Mouse (Mus musculus): ENCODE measurements at regions not wholly inside any gene's neighbourhood (a gene's known extent, or its start where the extent isn't known, plus 50 kb on each side); places are given as distances from the start of the nearest gene placed in this dataset.

GRCm38 (mm10) chr4:80691774-80692485 is 142.0 kb upstream of the Tyrp1 start:
- Histone ChIP-seq H3K27ac (ENCODE audit: low read length) (no peak overlapping the region), H3K9ac (ENCODE audit: low read depth, low read length) (no peak overlapping the region), H3K36me3 (ENCODE audit: control insufficient read depth, insufficient read depth, low read length) (no peaks in the 10 kb centered on the region), H3K4me1 (ENCODE audit: control insufficient read depth, insufficient read depth, low read length) (no peaks in the 10 kb centered on the region), H3K4me3 (ENCODE audit: low read length) (no peak overlapping the region), H3K27me3 (replicated peaks; ENCODE audit: control insufficient read depth, insufficient read depth, low read length) (no peaks in the 10 kb centered on the region), H3K9me3 (ENCODE audit: control insufficient read depth, low read length) (no peaks in the 10 kb centered on the region), H3K4me2 (ENCODE audit: low read depth, low read length) (no peak overlapping the region)
- WGBS: 95% methylated on average over 3 of the region's 3 CpGs
- ATAC-seq: no peak

- Histone ChIP-seq H3K27ac (ENCODE audit: low read length) (no peak overlapping the region), H3K4me3 (ENCODE audit: low read length) (no peak overlapping the region), H3K9ac (ENCODE audit: low read depth, low read length) (no peak overlapping the region), H3K4me1 (ENCODE audit: control insufficient read depth, insufficient read depth, low read length) (no peaks in the 10 kb centered on the region), H3K36me3 (ENCODE audit: control insufficient read depth, insufficient read depth, low read length) (no peaks in the 10 kb centered on the region), H3K9me3 (ENCODE audit: control insufficient read depth, low read length) (no peaks in the 10 kb centered on the region), H3K27me3 (replicated peaks; ENCODE audit: control insufficient read depth, insufficient read depth, low read length) (no peaks in the 10 kb centered on the region), H3K4me2 (ENCODE audit: low read depth, low read length) (no peak overlapping the region)
- 82% methylated on average over 2 of the region's 2 CpGs for WGBS
- ATAC-seq: no peak
These were observed 121.2 kb upstream of the Tyrp1 start for GRCm38 (mm10) chr4:80712698-80713097.

- Histone ChIP-seq H3K36me3 (ENCODE audit: control insufficient read depth, insufficient read depth, low read length) (no peaks in the 10 kb centered on the region), H3K9me3 (ENCODE audit: control insufficient read depth, low read length) (no peaks in the 10 kb centered on the region), H3K9ac (ENCODE audit: low read depth, low read length) (no peak overlapping the region), H3K4me2 (ENCODE audit: low read depth, low read length) (no peak overlapping the region), H3K27ac (ENCODE audit: low read length) (no peak overlapping the region), H3K27me3 (replicated peaks; ENCODE audit: control insufficient read depth, insufficient read depth, low read length) (no peaks in the 10 kb centered on the region), H3K4me3 (ENCODE audit: low read length) (no peak overlapping the region), H3K4me1 (ENCODE audit: control insufficient read depth, insufficient read depth, low read length) (no peaks in the 10 kb centered on the region)
- WGBS: 46% methylated on average over 1 of the region's 1 CpGs
- no peak for ATAC-seq
These were observed 88.8 kb upstream of the Tyrp1 start for GRCm38 (mm10) chr4:80744975-80745734.

- Histone ChIP-seq H3K27me3 (replicated peaks; ENCODE audit: control insufficient read depth, insufficient read depth, low read length) (no peaks in the 10 kb centered on the region), H3K36me3 (ENCODE audit: control insufficient read depth, insufficient read depth, low read length) (no peaks in the 10 kb centered on the region), H3K27ac (ENCODE audit: low read length) (no peak overlapping the region), H3K9me3 (ENCODE audit: control insufficient read depth, low read length) (no peaks in the 10 kb centered on the region), H3K9ac (ENCODE audit: low read depth, low read length) (no peak overlapping the region), H3K4me2 (ENCODE audit: low read depth, low read length) (no peak overlapping the region), H3K4me1 (ENCODE audit: control insufficient read depth, insufficient read depth, low read length) (no peaks in the 10 kb centered on the region), H3K4me3 (ENCODE audit: low read length) (no peak overlapping the region)
- 75% methylated on average over 6 of the region's 6 CpGs for WGBS
- no peak for ATAC-seq
These were observed 81.7 kb upstream of the Tyrp1 start for GRCm38 (mm10) chr4:80752259-80752658.

- 76% methylated on average over 2 of the region's 2 CpGs for WGBS
- H3K9ac ChIP-seq (ENCODE audit: low read depth, low read length): no peak overlapping the region
- ATAC-seq: no peak
- no peaks in the 10 kb centered on the region for H3K4me1 ChIP-seq (ENCODE audit: control insufficient read depth, insufficient read depth, low read length)
- H3K4me3 ChIP-seq (ENCODE audit: low read length): no peak overlapping the region
- no peak overlapping the region for H3K27ac ChIP-seq (ENCODE audit: low read length)
- no peaks in the 10 kb centered on the region for H3K9me3 ChIP-seq (ENCODE audit: control insufficient read depth, low read length)
- no peaks in the 10 kb centered on the region for H3K27me3 ChIP-seq (replicated peaks; ENCODE audit: control insufficient read depth, insufficient read depth, low read length)
- H3K4me2 ChIP-seq (ENCODE audit: low read depth, low read length): no peak overlapping the region
- no peaks in the 10 kb centered on the region for H3K36me3 ChIP-seq (ENCODE audit: control insufficient read depth, insufficient read depth, low read length)
These were observed 77.8 kb upstream of the Tyrp1 start for GRCm38 (mm10) chr4:80756114-80756513.

GRCm38 (mm10) chr4:80764024-80764423 is 69.9 kb upstream of the Tyrp1 start:
- Histone ChIP-seq H3K27ac (ENCODE audit: low read length) (no peak overlapping the region), H3K4me2 (ENCODE audit: low read depth, low read length) (no peak overlapping the region), H3K27me3 (replicated peaks; ENCODE audit: control insufficient read depth, insufficient read depth, low read length) (no peaks in the 10 kb centered on the region), H3K9ac (ENCODE audit: low read depth, low read length) (no peak overlapping the region), H3K4me1 (ENCODE audit: control insufficient read depth, insufficient read depth, low read length) (no peaks in the 10 kb centered on the region), H3K36me3 (ENCODE audit: control insufficient read depth, insufficient read depth, low read length) (no peaks in the 10 kb centered on the region), H3K4me3 (ENCODE audit: low read length) (no peak overlapping the region), H3K9me3 (ENCODE audit: control insufficient read depth, low read length) (no peaks in the 10 kb centered on the region)
- no peak for ATAC-seq
- 89% methylated on average over 3 of the region's 3 CpGs for WGBS

- Histone ChIP-seq H3K36me3 (ENCODE audit: control insufficient read depth, insufficient read depth, low read length) (no peaks in the 10 kb centered on the region), H3K9me3 (ENCODE audit: control insufficient read depth, low read length) (no peaks in the 10 kb centered on the region), H3K4me1 (ENCODE audit: control insufficient read depth, insufficient read depth, low read length) (no peaks in the 10 kb centered on the region), H3K4me3 (ENCODE audit: low read length) (no peak overlapping the region), H3K4me2 (ENCODE audit: low read depth, low read length) (no peak overlapping the region), H3K9ac (ENCODE audit: low read depth, low read length) (no peak overlapping the region), H3K27me3 (replicated peaks; ENCODE audit: control insufficient read depth, insufficient read depth, low read length) (no peaks in the 10 kb centered on the region), H3K27ac (ENCODE audit: low read length) (no peak overlapping the region)
- 0 out of 2 replicates have a peak, but pooled peaks have one; percentile 52 for ATAC-seq
- WGBS: 40% methylated on average over 4 of the region's 4 CpGs
These were observed 68.1 kb upstream of the Tyrp1 start for GRCm38 (mm10) chr4:80765781-80766180.

- WGBS: 42% methylated on average over 5 of the region's 5 CpGs
- Histone ChIP-seq H3K36me3 (ENCODE audit: control insufficient read depth, insufficient read depth, low read length) (no peaks in the 10 kb centered on the region), H3K9ac (ENCODE audit: low read depth, low read length) (no peak overlapping the region), H3K4me2 (ENCODE audit: low read depth, low read length) (no peak overlapping the region), H3K9me3 (ENCODE audit: control insufficient read depth, low read length) (no peaks in the 10 kb centered on the region), H3K27ac (ENCODE audit: low read length) (no peak overlapping the region), H3K27me3 (replicated peaks; ENCODE audit: control insufficient read depth, insufficient read depth, low read length) (no peaks in the 10 kb centered on the region), H3K4me3 (ENCODE audit: low read length) (no peak overlapping the region), H3K4me1 (ENCODE audit: control insufficient read depth, insufficient read depth, low read length) (no peaks in the 10 kb centered on the region)
- ATAC-seq: no peak
These were observed 66.5 kb upstream of the Tyrp1 start for GRCm38 (mm10) chr4:80767447-80767846.

All from intestine, embryonic 16.5 days (tissue).